In genomic region chr11:116130488-116131205, GRCm38 (mm10) we compare ENCODE assay signal across 8 mouse cellular contexts. TPM values are rescaled to one million over a fixed set of nuclear protein-coding genes. Genes with fewer than 3 reads are reported as not detected.
DNase-seq lines count a peak whose midpoint lies in the region; ATAC-seq and TF ChIP-seq lines count a peak whose summit lies in the region.

Gene Trim65, minus strand, starts transcription at chr11:116131128.

- no peak for TF ChIP-seq CTCF in G1E (IDR thresholded peaks at IDR 0.05; ENCODE audit: low read depth, low read length)
- TF ChIP-seq CTCF in cerebellum, adult 2 months (IDR thresholded peaks at IDR 0.05; ENCODE audit: borderline replicate concordance, insufficient read depth, low read depth, low read length) = peak; percentile 69
- TF ChIP-seq CTCF in forebrain, postnatal 0 days (IDR thresholded peaks at IDR 0.05; ENCODE audit: low read depth) = peak; percentile 99
- TF ChIP-seq CTCF in lung, embryonic 14.5 days (IDR thresholded peaks at IDR 0.05; ENCODE audit: low read depth) = peak; percentile 79

- peaks cover 25% of the 10 kb centered on the region for H3K27me3 ChIP-seq in G1E (ENCODE audit: insufficient read depth, low read length)
- H3K27me3 ChIP-seq in cerebellum, adult 2 months (ENCODE audit: control insufficient read depth, insufficient read depth, low read length) = no peaks in the 10 kb centered on the region
- H3K27me3 ChIP-seq in forebrain, postnatal 0 days (ENCODE audit: insufficient read depth, low read length) = no peaks in the 10 kb centered on the region
- no peaks in the 10 kb centered on the region for H3K27me3 ChIP-seq in lung, embryonic 14.5 days (ENCODE audit: insufficient read depth, low read length)

- under 1% methylated on average over 69 of the region's 69 CpGs for WGBS in cerebellum, adult 2 months
- WGBS in forebrain, postnatal 0 days = 2% methylated on average over 69 of the region's 69 CpGs
- WGBS in lung, embryonic 14.5 days = under 1% methylated on average over 66 of the region's 69 CpGs

- TF ChIP-seq POLR2A in cerebellum, adult 2 months (IDR thresholded peaks at IDR 0.05; ENCODE audit: borderline replicate concordance, insufficient read depth, low read length) = peak; percentile 32; the same call in 1 of the 2 replicates

- no peak for DNase-seq in G1E (ENCODE audit: low spot score)
- DNase-seq in cerebellum, adult 2 months = peak; percentile 87
- peak; percentile 95 for DNase-seq in forebrain, postnatal 0 days
- peak; percentile 94 for DNase-seq in heart, postnatal 4 days
- DNase-seq in layer of hippocampus, adult 8-10 months (ENCODE audit: low spot score in 2 of 2) = peak; percentile 73 to 86
- DNase-seq in lung, embryonic 14.5 days = peak; percentile 95
- DNase-seq in testis, postnatal 14 days (ENCODE audit: low spot score) = peak; percentile 80

- H3K4me3 ChIP-seq in G1E (ENCODE audit: low read depth, low read length) = peak within 1 kb of the TSS; percentile 2; the same call in 1 of the 2 replicates
- H3K4me3 ChIP-seq in cerebellum, adult 2 months (replicated peaks; ENCODE audit: insufficient read depth, low read depth, low read length) = peak within 1 kb of the TSS; percentile 61
- peak within 1 kb of the TSS; percentile 52 for H3K4me3 ChIP-seq in forebrain, postnatal 0 days (ENCODE audit: low read depth, low read length)
- H3K4me3 ChIP-seq in lung, embryonic 14.5 days (ENCODE audit: low read depth, low read length) = peak within 1 kb of the TSS; percentile 60

- H3K27ac ChIP-seq in cerebellum, adult 2 months (ENCODE audit: insufficient read depth, low read length) = peak within 1 kb of the TSS; percentile 72
- H3K27ac ChIP-seq in forebrain, postnatal 0 days (ENCODE audit: low read depth, low read length) = peak within 1 kb of the TSS; percentile 94
- H3K27ac ChIP-seq in lung, embryonic 14.5 days (ENCODE audit: low read depth) = peak within 1 kb of the TSS; percentile 95

- no peaks in the 10 kb centered on the region for H3K9me3 ChIP-seq in G1E (replicated peaks)
- no peaks in the 10 kb centered on the region for H3K9me3 ChIP-seq in forebrain, postnatal 0 days (ENCODE audit: low read length)
- H3K9me3 ChIP-seq in lung, embryonic 14.5 days (ENCODE audit: low read depth, low read length) = no peaks in the 10 kb centered on the region

- H3K9ac ChIP-seq in forebrain, postnatal 0 days = peak within 1 kb of the TSS; percentile 71
- H3K9ac ChIP-seq in lung, embryonic 14.5 days = peak within 1 kb of the TSS; percentile 76

- H3K4me2 ChIP-seq in forebrain, postnatal 0 days (ENCODE audit: low read depth) = peak within 1 kb of the TSS; percentile 67
- H3K4me2 ChIP-seq in lung, embryonic 14.5 days = peak within 1 kb of the TSS; percentile 79

- H3K36me3 ChIP-seq in G1E (replicated peaks) = peaks cover 56% of the 10 kb centered on the region
- H3K36me3 ChIP-seq in forebrain, postnatal 0 days (ENCODE audit: insufficient read depth) = peaks cover 24% of the 10 kb centered on the region
- H3K36me3 ChIP-seq in lung, embryonic 14.5 days (ENCODE audit: insufficient read depth) = peaks cover 50% of the 10 kb centered on the region

- peaks cover 26% of the 10 kb centered on the region for H3K4me1 ChIP-seq in G1E (ENCODE audit: insufficient read depth, low read depth, low read length)
- peaks cover 21% of the 10 kb centered on the region for H3K4me1 ChIP-seq in cerebellum, adult 2 months (ENCODE audit: control insufficient read depth, insufficient read depth, low read length)
- 0 out of 2 replicates have a peak, but pooled peaks cover 4% of the 10 kb centered on the region for H3K4me1 ChIP-seq in forebrain, postnatal 0 days (ENCODE audit: insufficient read depth)
- peaks cover 11% of the 10 kb centered on the region for H3K4me1 ChIP-seq in lung, embryonic 14.5 days (ENCODE audit: insufficient read depth)

- ATAC-seq in G1E (ENCODE audit: extremely low read depth, insufficient number of reproducible peaks, low FRiP score, poor library complexity, severe bottlenecking) = no peak
- peak; percentile 94 for ATAC-seq in forebrain, postnatal 0 days
- peak; percentile 84 for ATAC-seq in lung, embryonic 14.5 days (ENCODE audit: insufficient read depth)
- peak; percentile 72 for ATAC-seq in neutrophil, adult 5-6 weeks (ENCODE audit: extremely low read depth, insufficient number of reproducible peaks, low FRiP score, poor library complexity, severe bottlenecking)

RNA-seq across cellular contexts. Expression of gene Trim65, which starts in this region (rescaled TPM):
- total RNA-seq in G1E (2014; fragmentation: Nextera tagmentation) = not detected in 2 replicates
- total RNA-seq in G1E (2017) = 0.05 and 0.12 TPM in 2 replicates
- polyA plus RNA-seq in G1E (2012) = not detected in 2 replicates
- polyA plus RNA-seq in cerebellum, adult 2 months (2012; rRNA removed) = 7.9 and 9.3 TPM in 2 replicates
- total RNA-seq in forebrain, postnatal 0 days (2014; rRNA removed) = 4.2 and 5.0 TPM in 2 replicates
- 1.2 and 1.9 TPM in 2 replicates for polyA plus RNA-seq in forebrain, postnatal 0 days (2015; fragmentation: Nextera tagmentation; extraction: Ambion mirVana)
- total RNA-seq in heart, postnatal 4 days (2021) = 1 to 10 TPM; 4.3 to 4.8 TPM
- total RNA-seq in layer of hippocampus, adult 8-10 months (2022) = 1 to 10 TPM; 7.2 to 10.0 (median 7.9) TPM
- polyA plus RNA-seq in lung, embryonic 14.5 days (2014; fragmentation: Nextera tagmentation; extraction: Ambion mirVana) = 3.7 and 3.9 TPM in 2 replicates
- 19.0 and 21.2 TPM in 2 replicates for total RNA-seq in neutrophil, adult 5-6 weeks (2017)

Comparison
In these comparisons a context has a peak if more than half of its experiments do, and no peak if none do; other contexts are left out.
1. H3K4me3 ChIP-seq: peak in every context shown above with its lines; median percentile 61 in cerebellum, adult 2 months; 60 in lung, embryonic 14.5 days; 52 in forebrain, postnatal 0 days; 2 in G1E.